Mouse (Mus musculus) E14TG2a.4 (cell line): ENCODE results near the gene Snap91.

ENCODE experiments used
- H3K27me3 ChIP-seq: 2 replicates; pipeline ENCODE4 v1.6.1; 2014; ENCODE audit warnings: low read length, control low read depth; ENCODE audit not compliant: insufficient read depth
- H3K36me3 ChIP-seq: 2 replicates; pipeline ENCODE4 v1.6.1; 2014; ENCODE audit warnings: low read length, control low read depth; ENCODE audit not compliant: insufficient read depth
- H3K4me1 ChIP-seq: replicated peaks from 2 replicates; pipeline ENCODE4 v1.6.1; 2014; ENCODE audit warnings: low read depth, low read length, control low read depth
- H3K4me3 ChIP-seq: replicated peaks from 2 replicates; pipeline ENCODE4 v1.5.1; 2014; ENCODE audit warnings: mild to moderate bottlenecking, low read length
- H3K9me3 ChIP-seq: 2 replicates; pipeline ENCODE4 v1.6.1; 2014; ENCODE audit warnings: low read length, control low read depth
- CTCF ChIP-seq: conservative IDR thresholded peaks from 2 replicates; pipeline ENCODE4 v1.5.1; 2014; ENCODE audit warnings: low read length
- NANOG ChIP-seq: IDR thresholded peaks from 2 replicates; pipeline ENCODE4 v1.6.1; 2014; ENCODE audit warnings: borderline replicate concordance, low read length, mixed read lengths
- POU5F1 ChIP-seq: IDR thresholded peaks from 2 replicates; pipeline ENCODE4 v1.6.1; 2014; ENCODE audit warnings: low read length, borderline replicate concordance

The Snap91 gene

GRCm38 (mm10) chr9:86800600-86801163 is 79.8 kb downstream of the Snap91 start:
- no peak for TF ChIP-seq POU5F1
- peak; percentile 28 for TF ChIP-seq CTCF
- no peaks in the 10 kb centered on the region for H3K9me3 ChIP-seq
- H3K4me1 ChIP-seq, result peaks cover 22% of the 10 kb centered on the region
- H3K4me3 ChIP-seq, result no peak overlapping the region
- no peaks in the 10 kb centered on the region for H3K27me3 ChIP-seq
- H3K36me3 ChIP-seq, result no peaks in the 10 kb centered on the region

- Histone ChIP-seq H3K4me1 (peaks cover 22% of the 10 kb centered on the region), H3K36me3 (no peaks in the 10 kb centered on the region), H3K4me3 (no peak overlapping the region), H3K9me3 (no peaks in the 10 kb centered on the region), H3K27me3 (no peaks in the 10 kb centered on the region)
- no peak for TF ChIP-seq POU5F1
- no peak for TF ChIP-seq NANOG
- no peak for TF ChIP-seq CTCF
Measured at GRCm38 (mm10) chr9:86799099-86799498, 81.4 kb downstream of the Snap91 start.

GRCm38 (mm10) chr9:86798686-86799085 is 81.8 kb downstream of the Snap91 start:
- Histone ChIP-seq H3K4me3 (peak overlapping the region; percentile 43), H3K9me3 (no peaks in the 10 kb centered on the region), H3K36me3 (no peaks in the 10 kb centered on the region), H3K27me3 (no peaks in the 10 kb centered on the region), H3K4me1 (peaks cover 22% of the 10 kb centered on the region)
- TF ChIP-seq NANOG (no peak), POU5F1 (no peak), CTCF (no peak)

GRCm38 (mm10) chr9:86798129-86798528 is 82.3 kb downstream of the Snap91 start:
- H3K27me3 ChIP-seq, result no peaks in the 10 kb centered on the region
- TF ChIP-seq POU5F1 (no peak), CTCF (no peak), NANOG (no peak)
- H3K36me3 ChIP-seq, result no peaks in the 10 kb centered on the region
- H3K9me3 ChIP-seq, result no peaks in the 10 kb centered on the region
- peak overlapping the region; percentile 43 for H3K4me3 ChIP-seq
- H3K4me1 ChIP-seq, result peaks cover 22% of the 10 kb centered on the region

GRCm38 (mm10) chr9:86797553-86797952 is 82.9 kb downstream of the Snap91 start:
- H3K4me3 ChIP-seq, result no peak overlapping the region
- H3K36me3 ChIP-seq, result no peaks in the 10 kb centered on the region
- H3K9me3 ChIP-seq, result no peaks in the 10 kb centered on the region
- H3K4me1 ChIP-seq, result peaks cover 24% of the 10 kb centered on the region
- H3K27me3 ChIP-seq, result no peaks in the 10 kb centered on the region
- no peak for TF ChIP-seq NANOG
- TF ChIP-seq CTCF, result no peak
- TF ChIP-seq POU5F1, result no peak

GRCm38 (mm10) chr9:86795236-86795635 is 85.2 kb downstream of the Snap91 start:
- no peak for TF ChIP-seq POU5F1
- no peak for TF ChIP-seq NANOG
- TF ChIP-seq CTCF, result no peak
- H3K4me1 ChIP-seq, result peaks cover 29% of the 10 kb centered on the region
- H3K4me3 ChIP-seq, result no peak overlapping the region
- H3K9me3 ChIP-seq, result no peaks in the 10 kb centered on the region
- H3K27me3 ChIP-seq, result no peaks in the 10 kb centered on the region
- H3K36me3 ChIP-seq, result no peaks in the 10 kb centered on the region

GRCm38 (mm10) chr9:86791927-86792326 is 88.5 kb downstream of the Snap91 start:
- no peaks in the 10 kb centered on the region for H3K27me3 ChIP-seq
- H3K9me3 ChIP-seq, result no peaks in the 10 kb centered on the region
- no peak for TF ChIP-seq POU5F1
- TF ChIP-seq NANOG, result no peak
- no peak for TF ChIP-seq CTCF
- no peaks in the 10 kb centered on the region for H3K36me3 ChIP-seq
- H3K4me3 ChIP-seq, result 0 out of 2 replicates have a peak overlapping the region, but pooled peaks have one; percentile 46
- peaks cover 9% of the 10 kb centered on the region; the same call in 1 of the 2 replicates for H3K4me1 ChIP-seq

GRCm38 (mm10) chr9:86789186-86789585 is 91.3 kb downstream of the Snap91 start:
- TF ChIP-seq POU5F1 (no peak), NANOG (no peak), CTCF (no peak)
- Histone ChIP-seq H3K27me3 (no peaks in the 10 kb centered on the region), H3K4me1 (0 out of 2 replicates have a peak, but pooled peaks cover 9% of the 10 kb centered on the region), H3K9me3 (no peaks in the 10 kb centered on the region), H3K4me3 (no peak overlapping the region), H3K36me3 (no peaks in the 10 kb centered on the region)

- Histone ChIP-seq H3K27me3 (no peaks in the 10 kb centered on the region), H3K4me1 (peaks cover 6% of the 10 kb centered on the region; the same call in 1 of the 2 replicates), H3K9me3 (no peaks in the 10 kb centered on the region), H3K4me3 (no peak overlapping the region), H3K36me3 (no peaks in the 10 kb centered on the region)
- TF ChIP-seq CTCF, result no peak
- no peak for TF ChIP-seq POU5F1
- TF ChIP-seq NANOG, result no peak
Measured at GRCm38 (mm10) chr9:86782836-86783235, 97.6 kb downstream of the Snap91 start.
